ENCODE assay signal across 12 mouse cellular contexts in the genomic region with DNA sequence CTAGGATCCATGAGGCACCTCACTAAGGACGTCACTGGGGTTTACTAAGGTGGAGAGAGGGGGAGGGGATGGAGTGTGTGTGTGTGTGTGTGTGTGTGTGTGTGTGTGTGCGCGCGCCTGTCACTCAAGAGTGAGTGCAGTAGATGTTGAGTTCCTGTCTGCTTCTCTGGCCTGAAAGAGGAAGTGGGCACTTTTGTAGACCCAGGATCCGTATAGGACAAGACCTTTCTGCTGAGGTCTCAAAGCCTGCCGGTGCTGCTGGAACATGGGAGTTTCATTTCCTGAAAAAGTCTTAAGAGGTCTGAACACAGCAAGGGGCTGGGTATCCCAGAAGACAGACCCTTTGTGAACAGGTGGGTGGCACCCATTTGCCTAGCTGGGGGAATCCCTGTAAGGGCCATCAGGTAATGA. TPM values are rescaled to one million over a fixed set of nuclear protein-coding genes. Genes with fewer than 3 reads are reported as not detected.
DNase-seq lines count a peak whose midpoint lies in the region; ATAC-seq and TF ChIP-seq lines count a peak whose summit lies in the region.
"Had no signal": no experiment of that assay in that cellular context is flagged by ENCODE, and none has a peak within 500 bp of the region (broad histone marks: within the 10 kb centered on the region; RNA-seq: fewer than 3 reads in every experiment).

No protein-coding gene starts in this region.

- H3K4me1 ChIP-seq in testis, adult 2 months (ENCODE audit: control insufficient read depth, insufficient read depth, low read length), result peaks cover 1% of the 10 kb centered on the region; the same call in 1 of the 2 replicates
- H3K4me1 ChIP-seq in small intestine, adult 2 months (ENCODE audit: control insufficient read depth, insufficient read depth, insufficient read length, low read length), result peaks cover 12% of the 10 kb centered on the region
- H3K4me1 ChIP-seq in midbrain, embryonic 11.5 days (ENCODE audit: control insufficient read depth, insufficient read depth, low read length), result no peaks in the 10 kb centered on the region
- H3K4me1 ChIP-seq: embryonic facial prominence, embryonic 13.5 days; midbrain, embryonic 10.5 days had no signal

- H3K36me3 ChIP-seq in testis, adult 2 months (ENCODE audit: control insufficient read depth, insufficient read depth, low read length), result no peaks in the 10 kb centered on the region
- no peaks in the 10 kb centered on the region for H3K36me3 ChIP-seq in small intestine, adult 2 months (ENCODE audit: control insufficient read depth, insufficient read depth, low read length)
- H3K36me3 ChIP-seq in midbrain, embryonic 11.5 days (ENCODE audit: control insufficient read depth, insufficient read depth, low read length), result no peaks in the 10 kb centered on the region
- H3K36me3 ChIP-seq: embryonic facial prominence, embryonic 13.5 days; midbrain, embryonic 10.5 days had no signal

- peak; percentile 78 for ATAC-seq in common myeloid progenitor, adult 5-6 weeks (replicated peaks; ENCODE audit: low read depth, poor library complexity, severe bottlenecking)
- no peak for ATAC-seq in midbrain, embryonic 11.5 days (ENCODE audit: low FRiP score)

- H3K9me3 ChIP-seq in midbrain, embryonic 11.5 days (ENCODE audit: control insufficient read depth, low read length), result no peaks in the 10 kb centered on the region
- H3K9me3 ChIP-seq: embryonic facial prominence, embryonic 13.5 days; midbrain, embryonic 10.5 days had no signal

- no peak for DNase-seq in testis, postnatal 10 days (ENCODE audit: low spot score)
- DNase-seq in midbrain, embryonic 11.5 days (ENCODE audit: low spot score, missing footprints), result no peak
- no peak for DNase-seq in frontal cortex, postnatal 10 days (ENCODE audit: low spot score in 2 of 2)
- DNase-seq in kidney, postnatal 10 days, result no peak
- DNase-seq: cerebellum, adult 11-12 months; heart, postnatal 14 days; left cerebral cortex, postnatal 4 days had no signal

- no peaks in the 10 kb centered on the region for H3K27me3 ChIP-seq in testis, adult 2 months (ENCODE audit: control insufficient read depth, insufficient read depth, low read length)
- no peaks in the 10 kb centered on the region for H3K27me3 ChIP-seq in small intestine, adult 2 months (ENCODE audit: control insufficient read depth, insufficient read depth, low read length)
- H3K27me3 ChIP-seq in midbrain, embryonic 11.5 days (ENCODE audit: control insufficient read depth, insufficient read depth, low read length), result no peaks in the 10 kb centered on the region
- H3K27me3 ChIP-seq: embryonic facial prominence, embryonic 13.5 days had no signal

- H3K4me2 ChIP-seq in midbrain, embryonic 11.5 days, result no peak overlapping the region
- H3K4me2 ChIP-seq: embryonic facial prominence, embryonic 13.5 days had no signal

- H3K4me3 ChIP-seq in testis, adult 2 months (ENCODE audit: control insufficient read depth, low read depth, low read length), result peak overlapping the region; percentile 57
- H3K4me3 ChIP-seq in small intestine, adult 2 months (ENCODE audit: low read depth, low read length), result no peak overlapping the region
- H3K4me3 ChIP-seq in midbrain, embryonic 11.5 days (ENCODE audit: low read depth, low read length), result no peak overlapping the region
- H3K4me3 ChIP-seq: embryonic facial prominence, embryonic 13.5 days; midbrain, embryonic 10.5 days had no signal

- TF ChIP-seq CTCF in testis, adult 2 months (IDR thresholded peaks at IDR 0.05; ENCODE audit: control insufficient read depth, insufficient read depth, insufficient replicate concordance, low read depth, low read length), result no peak
- TF ChIP-seq CTCF in small intestine, adult 2 months (IDR thresholded peaks at IDR 0.05; ENCODE audit: extremely low read depth, insufficient read length, insufficient replicate concordance, low read depth, low read length), result no peak

- 68% methylated on average over 6 of the region's 6 CpGs for WGBS in small intestine, adult 2 months
- 81% methylated on average over 6 of the region's 6 CpGs for WGBS in midbrain, embryonic 11.5 days

- no peak overlapping the region for H3K9ac ChIP-seq in midbrain, embryonic 11.5 days (ENCODE audit: low read length)
- H3K9ac ChIP-seq: embryonic facial prominence, embryonic 13.5 days had no signal

- TF ChIP-seq POLR2A in testis, adult 2 months (IDR thresholded peaks at IDR 0.05; ENCODE audit: control insufficient read depth, low read depth, low read length), result no peak
- no peak for TF ChIP-seq POLR2A in small intestine, adult 2 months (IDR thresholded peaks at IDR 0.05; ENCODE audit: low read depth, low read length)

- no peak overlapping the region; the same call in 1 of the 2 replicates for H3K27ac ChIP-seq in testis, adult 2 months (ENCODE audit: control insufficient read depth, insufficient read depth, low read depth, low read length)
- peak overlapping the region; percentile 63 for H3K27ac ChIP-seq in small intestine, adult 2 months (ENCODE audit: insufficient read depth, low read depth, low read length)
- no peak overlapping the region for H3K27ac ChIP-seq in midbrain, embryonic 11.5 days (ENCODE audit: low read depth, low read length)
- H3K27ac ChIP-seq: embryonic facial prominence, embryonic 13.5 days; midbrain, embryonic 10.5 days had no signal

RNA-seq across cellular contexts. Expression of gene Icosl, which starts 18.0 kb away (rescaled TPM):
- 2.2 and 3.1 TPM in 2 replicates for polyA plus RNA-seq in testis, adult 2 months (2012; rRNA removed)
- total RNA-seq in common myeloid progenitor, adult 5-6 weeks (2017), result 0.73 and 1.0 TPM in 2 replicates
- polyA plus RNA-seq in small intestine, adult 2 months (2012; rRNA removed), result 6.8 and 9.7 TPM in 2 replicates
- 1.2 and 2.5 TPM in 2 replicates for polyA plus RNA-seq in midbrain, embryonic 11.5 days (2014; fragmentation: Nextera tagmentation; extraction: Ambion mirVana)

RNA-seq across cellular contexts. Expression of gene Aire, which starts 43.7 kb away (rescaled TPM):
- 1.7 and 1.8 TPM in 2 replicates for polyA plus RNA-seq in testis, adult 2 months (2012; rRNA removed)
- total RNA-seq in common myeloid progenitor, adult 5-6 weeks (2017), result not detected in 2 replicates
- polyA plus RNA-seq in small intestine, adult 2 months (2012; rRNA removed), result 0.27 and 0.34 TPM in 2 replicates
- 0.10 TPM in 1 of 2 replicates, not detected in the other for polyA plus RNA-seq in midbrain, embryonic 11.5 days (2014; fragmentation: Nextera tagmentation; extraction: Ambion mirVana)

RNA-seq across cellular contexts. Expression of gene Dnmt3l, which starts 45.4 kb away (rescaled TPM):
- 15.7 and 16.2 TPM in 2 replicates for polyA plus RNA-seq in testis, adult 2 months (2012; rRNA removed)
- total RNA-seq in common myeloid progenitor, adult 5-6 weeks (2017), result 0.87 TPM in 1 of 2 replicates, not detected in the other
- polyA plus RNA-seq in small intestine, adult 2 months (2012; rRNA removed), result 0.86 and 1.1 TPM in 2 replicates
- not detected in 2 replicates for polyA plus RNA-seq in midbrain, embryonic 11.5 days (2014; fragmentation: Nextera tagmentation; extraction: Ambion mirVana)
- total RNA-seq: heart, postnatal 14 days; left cerebral cortex, postnatal 4 days had no signal
